Mouse (Mus musculus) liver, embryonic 13.5 days (tissue): ENCODE measurements around the gene E2f8. TPM values are rescaled to one million over a fixed set of nuclear protein-coding genes. Genes with fewer than 3 reads are reported as not detected.

Source experiments
- ATAC-seq: fragments of 200-750 bp; cut with Nextera tagmentation; 2 replicates; pipeline ENCODE4 v1.8.0; 2017; ENCODE audit warnings: low read depth, mild to moderate bottlenecking, moderate number of reproducible peaks, moderate library complexity
- DNase-seq: peaks from one replicate; pipeline ENCODE4 v3.0.0; 2022
- H3K27ac ChIP-seq: fragments of 300-500 bp; sonication (generic); 2 replicates; pipeline ENCODE4 v1.5.1; 2015; ENCODE audit warnings: moderate library complexity, mild to moderate bottlenecking, inconsistent platforms
- H3K27me3 ChIP-seq: fragments of 300-500 bp; sonication (generic); 2 replicates; pipeline ENCODE4 v1.6.1; 2015; ENCODE audit warnings: mild to moderate bottlenecking, inconsistent platforms
- H3K36me3 ChIP-seq: fragments of 300-500 bp; sonication (generic); 2 replicates; pipeline ENCODE4 v1.6.1; 2015; ENCODE audit warnings: mild to moderate bottlenecking, inconsistent platforms
- H3K4me1 ChIP-seq: fragments of 300-500 bp; sonication (generic); replicated peaks from 2 replicates; pipeline ENCODE4 v1.6.1; 2015; ENCODE audit warnings: inconsistent platforms
- H3K4me2 ChIP-seq: fragments of 300-500 bp; sonication (generic); 2 replicates; pipeline ENCODE4 v1.6.1; 2015; ENCODE audit warnings: inconsistent platforms, mild to moderate bottlenecking, moderate library complexity
- H3K4me3 ChIP-seq: fragments of 300-500 bp; sonication (generic); replicated peaks from 2 replicates; pipeline ENCODE4 v1.5.1; 2015; ENCODE audit warnings: mild to moderate bottlenecking, inconsistent platforms
- H3K9ac ChIP-seq: fragments of 300-500 bp; sonication (generic); 2 replicates; pipeline ENCODE4 v1.6.1; 2015; ENCODE audit warnings: mild to moderate bottlenecking, inconsistent platforms
- H3K9me3 ChIP-seq: fragments of 300-500 bp; sonication (generic); replicated peaks from 2 replicates; pipeline ENCODE4 v1.6.1; 2016; ENCODE audit warnings: inconsistent platforms
- WGBS: fragments of 180-500 bp; shearing (Covaris S2); methylation state at CpG from one replicate; pipeline ENCODE4 v1.1.7; 2015; ENCODE audit not compliant: insufficient replicate concordance; 5-methylcytosine and 5-hydroxymethylcytosine counted together
- polyA plus RNA-seq: library from polyadenylated mRNA; unstranded; fragments of >200 nt; fragmentation: Nextera tagmentation; extraction: Ambion mirVana; gene quantifications from 2 replicates; pipeline ENCODE4 v1.2.1, GENCODE M21; 2015

The E2f8 gene
- polyA plus RNA-seq, 1 experiment from 2014 or later = 25.2 TPM

GRCm38 (mm10) chr7:48870579-48871180 lies 10.7 kb downstream of the E2f8 start:
- H3K4me2 ChIP-seq = no peak overlapping the region
- WGBS = 92% methylated on average over 21 of the region's 21 CpGs
- DNase-seq (no peak), ATAC-seq (peak; percentile 22; the same call in 1 of the 2 replicates)
- no peak overlapping the region for H3K4me3 ChIP-seq
- H3K4me1 ChIP-seq = 0 out of 2 replicates have a peak, but pooled peaks cover 5% of the 10 kb centered on the region
- peaks cover 99% of the 10 kb centered on the region for H3K36me3 ChIP-seq
- no peaks in the 10 kb centered on the region for H3K9me3 ChIP-seq
- H3K27ac ChIP-seq = no peak overlapping the region
- no peaks in the 10 kb centered on the region for H3K27me3 ChIP-seq
- H3K9ac ChIP-seq = no peak overlapping the region

DNA sequence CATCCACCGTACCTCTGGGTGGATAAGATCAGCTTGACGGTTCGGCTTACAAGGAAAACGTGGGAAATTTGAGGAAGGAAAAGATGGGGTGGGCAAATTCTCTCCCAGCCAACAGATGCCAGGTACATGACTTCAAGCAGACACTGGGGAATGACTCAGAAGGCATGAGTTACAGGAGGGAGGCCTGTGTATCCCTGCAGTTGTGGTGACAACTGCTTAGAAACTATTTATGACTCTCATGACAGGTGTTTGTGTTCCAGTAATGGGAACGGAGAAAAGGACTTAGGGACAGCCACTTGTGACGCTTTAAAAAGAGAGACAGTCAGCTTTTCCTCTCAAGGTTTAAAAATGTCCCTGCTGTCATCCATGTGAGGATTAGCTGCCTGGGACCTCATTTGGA lies 11.3 kb downstream of the E2f8 start:
- Histone ChIP-seq H3K9ac (no peak overlapping the region), H3K27ac (no peak overlapping the region), H3K27me3 (no peaks in the 10 kb centered on the region), H3K9me3 (no peaks in the 10 kb centered on the region), H3K4me3 (no peak overlapping the region), H3K36me3 (peaks cover 99% of the 10 kb centered on the region), H3K4me2 (no peak overlapping the region), H3K4me1 (0 out of 2 replicates have a peak, but pooled peaks cover 9% of the 10 kb centered on the region)
- no peak for DNase-seq
- ATAC-seq = no peak
- 86% methylated on average over 6 of the region's 6 CpGs for WGBS

GRCm38 (mm10) chr7:48867576-48867975 lies 13.8 kb downstream of the E2f8 start:
- peaks cover 89% of the 10 kb centered on the region for H3K36me3 ChIP-seq
- no peak overlapping the region for H3K4me3 ChIP-seq
- DNase-seq = no peak
- H3K4me2 ChIP-seq = no peak overlapping the region
- 92% methylated on average over 18 of the region's 18 CpGs for WGBS
- no peak for ATAC-seq
- H3K4me1 ChIP-seq = 0 out of 2 replicates have a peak, but pooled peaks cover 10% of the 10 kb centered on the region
- H3K9me3 ChIP-seq = no peaks in the 10 kb centered on the region
- no peaks in the 10 kb centered on the region for H3K27me3 ChIP-seq
- no peak overlapping the region for H3K27ac ChIP-seq
- no peak overlapping the region for H3K9ac ChIP-seq

GRCm38 (mm10) chr7:48864671-48865458 lies 16.5 kb downstream of the E2f8 start:
- ATAC-seq = peak; percentile 69
- 37% methylated on average over 9 of the region's 9 CpGs for WGBS

GRCm38 (mm10) chr7:48864199-48864598 lies 17.2 kb downstream of the E2f8 start:
- DNase-seq = no peak
- Histone ChIP-seq H3K27me3 (no peaks in the 10 kb centered on the region), H3K4me3 (no peak overlapping the region), H3K9ac (no peak overlapping the region), H3K9me3 (no peaks in the 10 kb centered on the region), H3K36me3 (peaks cover 55% of the 10 kb centered on the region), H3K4me2 (no peak overlapping the region), H3K4me1 (peaks cover 31% of the 10 kb centered on the region), H3K27ac (no peak overlapping the region)
- ATAC-seq = no peak

More at GRCm38 (mm10) chr7:48864671-48865458, 16.5 kb downstream of the E2f8 start:
- Histone ChIP-seq H3K4me3 (no peak overlapping the region), H3K27ac (peak overlapping the region; percentile 18; the same call in 1 of the 2 replicates), H3K4me1 (peaks cover 28% of the 10 kb centered on the region), H3K36me3 (peaks cover 62% of the 10 kb centered on the region), H3K9ac (no peak overlapping the region), H3K27me3 (no peaks in the 10 kb centered on the region), H3K9me3 (no peaks in the 10 kb centered on the region), H3K4me2 (no peak overlapping the region)
- no peak for DNase-seq

DNA sequence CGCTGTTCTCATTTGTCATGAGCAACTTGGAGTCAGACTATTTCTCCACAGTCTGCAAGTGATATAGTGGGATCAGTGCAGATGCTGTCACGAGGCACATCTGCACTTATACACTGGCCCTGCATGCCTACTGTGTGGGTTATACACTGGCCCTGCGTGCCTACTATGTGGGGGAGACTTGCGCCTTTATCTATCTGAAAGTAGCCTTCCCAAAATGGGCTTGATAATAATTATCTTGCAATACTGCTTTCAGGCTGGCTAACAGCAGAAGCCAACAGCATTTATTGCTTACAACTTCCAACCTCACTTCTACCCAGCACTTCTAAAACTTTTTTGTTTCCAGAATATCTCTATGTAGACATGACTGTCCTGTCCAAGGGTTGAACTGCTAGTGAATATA lies 19.6 kb downstream of the E2f8 start:
- Histone ChIP-seq H3K36me3 (peaks cover 31% of the 10 kb centered on the region), H3K4me3 (no peak overlapping the region), H3K27me3 (no peaks in the 10 kb centered on the region), H3K9ac (no peak overlapping the region), H3K9me3 (no peaks in the 10 kb centered on the region), H3K4me1 (peaks cover 31% of the 10 kb centered on the region), H3K27ac (no peak overlapping the region), H3K4me2 (no peak overlapping the region)
- 59% methylated on average over 4 of the region's 4 CpGs for WGBS
- DNase-seq (no peak), ATAC-seq (0 out of 2 replicates have a peak, but pooled peaks have one; percentile 14)

DNA sequence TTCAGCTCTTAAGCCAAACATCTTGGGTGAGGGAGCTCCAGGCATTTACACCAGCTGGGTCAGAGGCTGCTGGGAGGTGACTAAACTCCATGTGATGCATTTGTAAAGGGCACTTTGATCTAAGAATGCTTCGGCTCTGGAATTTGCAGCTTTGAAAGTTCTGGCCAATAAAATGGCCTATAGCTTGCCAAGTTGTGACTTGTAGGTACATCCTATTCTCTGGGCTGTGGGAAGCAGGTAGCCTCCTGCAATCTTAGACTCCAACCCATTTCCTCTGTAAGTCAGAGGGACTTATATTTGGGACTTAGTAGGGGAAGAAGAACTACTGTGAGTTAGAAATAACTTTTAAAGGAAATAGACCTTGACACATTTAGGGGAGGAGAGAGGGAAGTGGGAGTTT lies 20.4 kb downstream of the E2f8 start:
- no peaks in the 10 kb centered on the region for H3K27me3 ChIP-seq
- 67% methylated on average over 1 of the region's 1 CpGs for WGBS
- no peak overlapping the region for H3K9ac ChIP-seq
- no peak overlapping the region for H3K4me3 ChIP-seq
- no peak for ATAC-seq
- H3K27ac ChIP-seq = no peak overlapping the region
- no peak for DNase-seq
- peaks cover 29% of the 10 kb centered on the region for H3K4me1 ChIP-seq
- H3K9me3 ChIP-seq = no peaks in the 10 kb centered on the region
- H3K36me3 ChIP-seq = peaks cover 24% of the 10 kb centered on the region
- H3K4me2 ChIP-seq = no peak overlapping the region

DNA sequence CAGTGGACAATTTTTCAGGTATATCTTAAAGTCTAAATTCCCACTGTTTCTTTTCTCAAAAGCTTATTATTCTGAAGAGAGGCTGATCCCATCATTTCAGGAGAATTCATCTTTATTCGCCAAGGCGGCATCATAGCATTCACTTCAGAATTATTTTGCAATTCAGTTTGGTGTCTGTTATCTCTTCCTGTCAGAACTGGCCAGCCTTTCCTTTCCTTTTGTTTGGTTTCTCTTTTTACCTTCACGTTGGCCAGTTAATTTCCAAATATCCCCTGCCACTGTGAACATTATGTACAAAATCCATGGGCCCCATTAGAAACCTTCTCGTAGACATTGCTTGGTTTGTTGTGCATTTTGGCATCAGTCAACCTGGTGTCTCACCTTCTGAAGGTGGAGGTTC lies 22.0 kb downstream of the E2f8 start:
- H3K9ac ChIP-seq = no peak overlapping the region
- H3K27me3 ChIP-seq = no peaks in the 10 kb centered on the region
- 19% methylated on average over 4 of the region's 4 CpGs for WGBS
- H3K9me3 ChIP-seq = no peaks in the 10 kb centered on the region
- no peak overlapping the region for H3K4me3 ChIP-seq
- no peak overlapping the region for H3K4me2 ChIP-seq
- H3K27ac ChIP-seq = no peak overlapping the region
- DNase-seq (no peak), ATAC-seq (no peak)
- peaks cover 10% of the 10 kb centered on the region; the same call in 1 of the 2 replicates for H3K36me3 ChIP-seq
- peaks cover 22% of the 10 kb centered on the region for H3K4me1 ChIP-seq

GRCm38 (mm10) chr7:48858257-48858656 lies 23.1 kb downstream of the E2f8 start:
- Histone ChIP-seq H3K36me3 (peaks cover 2% of the 10 kb centered on the region; the same call in 1 of the 2 replicates), H3K4me2 (no peak overlapping the region), H3K27me3 (no peaks in the 10 kb centered on the region), H3K27ac (no peak overlapping the region), H3K9me3 (no peaks in the 10 kb centered on the region), H3K4me3 (no peak overlapping the region), H3K9ac (no peak overlapping the region), H3K4me1 (peaks cover 23% of the 10 kb centered on the region)
- no peak for DNase-seq
- WGBS = 54% methylated on average over 1 of the region's 1 CpGs
- no peak for ATAC-seq

GRCm38 (mm10) chr7:48855461-48855860 lies 25.9 kb downstream of the E2f8 start:
- Histone ChIP-seq H3K4me2 (no peak overlapping the region), H3K4me1 (peaks cover 18% of the 10 kb centered on the region), H3K9me3 (no peaks in the 10 kb centered on the region), H3K27ac (no peak overlapping the region), H3K4me3 (no peak overlapping the region), H3K36me3 (no peaks in the 10 kb centered on the region), H3K27me3 (no peaks in the 10 kb centered on the region), H3K9ac (no peak overlapping the region)
- DNase-seq (no peak), ATAC-seq (no peak)
- WGBS = 80% methylated on average over 3 of the region's 3 CpGs

GRCm38 (mm10) chr7:48853496-48853895 lies 27.9 kb downstream of the E2f8 start:
- H3K27ac ChIP-seq = no peak overlapping the region
- peaks cover 11% of the 10 kb centered on the region for H3K4me1 ChIP-seq
- no peak overlapping the region for H3K4me3 ChIP-seq
- H3K9me3 ChIP-seq = no peaks in the 10 kb centered on the region
- ATAC-seq (no peak), DNase-seq (no peak)
- H3K27me3 ChIP-seq = no peaks in the 10 kb centered on the region
- H3K9ac ChIP-seq = no peak overlapping the region
- H3K36me3 ChIP-seq = no peaks in the 10 kb centered on the region
- H3K4me2 ChIP-seq = no peak overlapping the region
- WGBS = 74% methylated on average over 13 of the region's 13 CpGs
